Mouse (Mus musculus): Measurements from ENCODE around the gene Gtpbp3. TPM values are rescaled to one million over a fixed set of nuclear protein-coding genes. Genes with fewer than 3 reads are reported as not detected.

The Gtpbp3 gene
- total and polyA plus RNA-seq, 3 experiments, result 49.4 to 50.1 TPM; not detected in 1

GRCm38 (mm10) chr8:71487691-71488445, at the start of gene Gtpbp3 (continued):
- TF ChIP-seq NRF1 (IDR thresholded peaks at IDR 0.05; ENCODE audit: insufficient read depth, low read depth, low read length, poor library complexity, severe bottlenecking) (no peak), JUND (IDR thresholded peaks at IDR 0.05; ENCODE audit: low read depth, low read length) (no peak), POLR2AphosphoS5 (IDR thresholded peaks at IDR 0.05; ENCODE audit: borderline replicate concordance, low read depth, low read length) (no peak), ZMIZ1 (IDR thresholded peaks at IDR 0.05; ENCODE audit: low read depth, low read length) (no peak)

- H3K27ac ChIP-seq (ENCODE audit: control insufficient read depth, low read depth, low read length), result no peak overlapping the region
- H3K79me2 ChIP-seq (ENCODE audit: control insufficient read depth, insufficient read depth, low read length, poor library complexity), result no peaks in the 10 kb centered on the region
- H3K36me3 ChIP-seq (ENCODE audit: control insufficient read depth in 1 of 2, insufficient read depth in 2 of 2, low read length in 2 of 2), result no peaks in the 10 kb centered on the region
- H3K4me3 ChIP-seq (ENCODE audit: control insufficient read depth in 1 of 2, insufficient read depth in 1 of 2, low read depth in 2 of 2, low read length in 2 of 2), result no peak overlapping the region
- no peak overlapping the region for H3K9ac ChIP-seq (ENCODE audit: control insufficient read depth, low read depth, low read length, poor library complexity, severe bottlenecking)
- DNase-seq (ENCODE audit: low read depth, low spot score), result peak; percentile 81
- peaks cover 3 to 9% of the 10 kb centered on the region in 2 experiments; a peak in 3 of 4 replicates for H3K27me3 ChIP-seq (ENCODE audit: control insufficient read depth in 1 of 2, insufficient read depth in 2 of 2, low read length in 2 of 2)
- TF ChIP-seq KAT2A (conservative IDR thresholded peaks at IDR 0.05; ENCODE audit: low read depth, low read length) (no peak), CTCF (IDR thresholded peaks at IDR 0.05 in 2 of 3, conservative IDR thresholded peaks at IDR 0.05 in 1 of 3; ENCODE audit: control insufficient read depth in 1 of 3, insufficient read depth in 1 of 3, low read depth in 2 of 3, low read length in 3 of 3, poor library complexity in 1 of 3, severe bottlenecking in 1 of 3) (peak; percentile 38 to 96 (median 45); a peak in 5 of 6 replicates), USF1 (IDR thresholded peaks at IDR 0.05; ENCODE audit: low read depth, low read length) (no peak), SIN3A (IDR thresholded peaks at IDR 0.05; ENCODE audit: low read length) (peak; percentile 54; the same call in 1 of the 2 replicates), MXI1 (IDR thresholded peaks at IDR 0.05; ENCODE audit: low read depth, low read length) (no peak), MYB (IDR thresholded peaks at IDR 0.05; ENCODE audit: low read depth, low read length) (no peak), USF2 (IDR thresholded peaks at IDR 0.05; ENCODE audit: borderline replicate concordance in 1 of 2, insufficient read depth in 1 of 2, low read depth in 1 of 2, low read length in 2 of 2) (no peak), HCFC1 (IDR thresholded peaks at IDR 0.05; ENCODE audit: low read depth, low read length) (no peak), ZC3H11A (IDR thresholded peaks at IDR 0.05; ENCODE audit: low read depth, low read length) (peak; percentile 96), ZNF384 (IDR thresholded peaks at IDR 0.05; ENCODE audit: low read depth, low read length) (peak; percentile 31; the same call in 1 of the 2 replicates), TCF12 (IDR thresholded peaks at IDR 0.05; ENCODE audit: low read depth, low read length) (no peak), SMC3 (IDR thresholded peaks at IDR 0.05; ENCODE audit: low read depth, low read length) (peak; percentile 94), GATA1 (IDR thresholded peaks at IDR 0.05; ENCODE audit: low read depth, low read length) (no peak), MAZ (IDR thresholded peaks at IDR 0.05; ENCODE audit: low read depth, low read length) (no peak), UBTF (IDR thresholded peaks at IDR 0.05; ENCODE audit: borderline replicate concordance, insufficient read depth, low read depth, low read length) (no peak), RAD21 (IDR thresholded peaks at IDR 0.05; ENCODE audit: low read depth, low read length) (peak; percentile 99), MYC (IDR thresholded peaks at IDR 0.05; ENCODE audit: low read depth, low read length) (no peak), RCOR1 (IDR thresholded peaks at IDR 0.05; ENCODE audit: low read depth, low read length) (no peak), ELF1 (IDR thresholded peaks at IDR 0.05; ENCODE audit: low read depth, low read length) (no peak), JUND (IDR thresholded peaks at IDR 0.05; ENCODE audit: low read depth, low read length) (no peak), NELFE (IDR thresholded peaks at IDR 0.05; ENCODE audit: low read depth, low read length) (no peak), CHD1 (IDR thresholded peaks at IDR 0.05; ENCODE audit: low read depth, low read length) (no peak), CHD2 (IDR thresholded peaks at IDR 0.05; ENCODE audit: low read length) (no peak), EP300 (IDR thresholded peaks at IDR 0.05; ENCODE audit: low read depth in 1 of 2, low read length in 2 of 2) (no peak), GABPA (IDR thresholded peaks at IDR 0.05; ENCODE audit: low read depth, low read length) (no peak), TBP (IDR thresholded peaks at IDR 0.05; ENCODE audit: low read depth, low read length) (no peak), TAL1 (IDR thresholded peaks at IDR 0.05; ENCODE audit: low read length) (no peak), POLR2AphosphoS2 (IDR thresholded peaks at IDR 0.05; ENCODE audit: low read length) (no peak), ZMIZ1 (IDR thresholded peaks at IDR 0.05; ENCODE audit: low read depth, low read length) (no peak), BHLHE40 (IDR thresholded peaks at IDR 0.05; ENCODE audit: borderline replicate concordance, low read depth, low read length) (no peak), E2F4 (IDR thresholded peaks at IDR 0.05; ENCODE audit: borderline replicate concordance, low read depth, low read length) (no peak), MAX (IDR thresholded peaks at IDR 0.05; ENCODE audit: low read length) (no peak), POLR2AphosphoS5 (IDR thresholded peaks at IDR 0.05; ENCODE audit: borderline replicate concordance, low read depth, low read length) (no peak)
- no peaks in the 10 kb centered on the region for H3K4me1 ChIP-seq (ENCODE audit: control insufficient read depth in 1 of 2, insufficient read depth in 2 of 2, low read length in 2 of 2)
- no peaks in the 10 kb centered on the region for H3K9me3 ChIP-seq (replicated peaks; ENCODE audit: insufficient read depth, low read length)
These were observed 46.5 kb upstream of the Gtpbp3 start for GRCm38 (mm10) chr8:71441404-71441803.

Measured in MEL (cell line).